Mouse (Mus musculus): ENCODE measurements around the gene Dock10.

Gene Dock10

DNA sequence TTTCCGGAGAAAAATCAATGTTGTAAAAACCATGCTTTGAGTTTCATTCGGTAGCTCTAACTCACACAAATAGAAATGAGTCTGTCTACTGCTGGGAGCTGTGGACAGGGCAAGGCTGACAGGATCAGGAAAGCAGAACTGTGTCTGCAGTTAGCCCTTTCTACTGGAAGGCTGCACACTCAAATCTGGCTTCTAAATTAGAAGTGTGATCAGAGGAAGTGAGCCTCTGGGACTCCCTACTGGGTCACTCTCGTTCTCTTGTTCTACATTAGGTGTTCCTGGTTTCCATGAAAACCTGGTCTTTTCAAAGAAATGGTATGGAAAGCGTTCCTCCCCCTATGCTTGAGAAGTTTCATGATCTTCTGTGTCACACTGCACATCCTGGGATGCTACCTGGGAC is 103.1 kb downstream of the Dock10 start:
- no peak for DNase-seq

DNA sequence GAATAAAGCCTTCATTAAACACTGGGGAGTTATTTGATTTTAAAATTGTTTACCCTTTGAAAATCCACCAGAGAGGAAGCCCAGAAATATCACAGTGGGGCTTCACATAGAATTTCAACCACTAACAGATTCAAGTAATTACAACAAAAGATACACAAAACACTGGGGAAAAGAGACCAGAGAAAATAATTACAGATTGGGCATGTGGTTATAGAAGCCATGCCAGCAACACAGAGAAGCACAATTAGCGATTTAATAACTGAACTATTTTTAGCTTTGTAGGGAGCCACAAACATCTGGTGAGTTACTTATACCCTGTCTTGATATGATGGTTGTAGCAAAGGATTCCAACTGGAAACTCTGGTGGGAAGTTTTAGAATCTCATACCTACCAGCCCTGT is 104.2 kb downstream of the Dock10 start:
- no peak for DNase-seq

DNA sequence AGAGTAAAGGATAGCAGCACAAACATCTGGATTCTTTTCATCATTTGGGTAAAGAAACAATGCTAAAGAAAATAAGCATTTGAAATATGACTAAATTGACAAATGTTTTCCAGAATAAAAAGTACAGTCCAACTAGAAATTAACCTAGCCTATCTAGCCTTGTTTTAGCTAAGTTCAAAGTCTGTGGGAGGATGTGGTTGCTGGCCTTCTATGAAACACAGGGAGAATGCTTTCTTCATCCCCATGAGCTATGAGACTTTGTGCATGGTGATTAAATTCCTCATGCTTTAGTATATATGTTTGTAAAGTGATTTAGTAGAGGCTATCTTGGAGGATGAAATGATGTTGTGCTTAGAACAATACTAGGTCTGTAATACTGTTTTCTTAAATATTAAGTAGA is 105.5 kb downstream of the Dock10 start:
- no peak for DNase-seq

DNA sequence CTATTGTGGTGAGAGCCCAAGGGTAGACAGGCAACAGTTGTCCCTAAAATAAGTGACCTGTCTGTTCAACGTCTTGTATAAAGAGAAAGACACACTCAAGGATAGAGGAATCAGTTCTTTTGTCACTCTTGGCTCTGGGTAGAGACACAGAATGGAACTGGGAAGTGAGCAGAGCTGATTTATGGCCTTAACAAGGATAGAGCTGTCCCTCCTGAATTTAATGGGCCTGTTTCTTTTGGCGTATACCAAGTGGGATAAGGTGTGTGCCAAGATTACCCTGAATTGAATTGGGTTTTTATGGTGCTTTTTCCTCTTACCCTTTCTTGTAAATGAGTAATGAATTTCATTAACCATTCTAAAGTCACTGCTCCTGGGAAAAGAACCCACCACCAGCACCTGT is 106.2 kb downstream of the Dock10 start:
- no peak for DNase-seq

DNA sequence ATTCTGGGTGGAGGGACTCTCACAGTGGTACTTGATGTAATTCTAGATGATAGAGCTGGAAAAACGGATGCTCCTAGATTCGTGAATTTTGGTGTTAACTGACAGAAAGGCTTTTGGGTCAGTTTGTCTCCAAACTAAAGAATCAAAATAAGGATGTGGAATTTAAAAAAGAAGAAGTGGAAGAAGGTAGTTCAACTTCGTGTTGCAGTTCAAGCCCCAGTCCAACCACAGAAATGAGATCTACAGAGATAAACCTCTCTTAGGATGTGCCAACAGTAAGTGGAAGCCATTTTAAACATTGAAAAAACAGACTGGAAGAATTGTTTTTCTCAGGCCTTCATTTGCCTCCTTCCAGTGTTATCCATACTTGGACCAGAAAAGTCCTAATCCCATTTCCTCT is 111.7 kb downstream of the Dock10 start:
- no peak for DNase-seq

DNA sequence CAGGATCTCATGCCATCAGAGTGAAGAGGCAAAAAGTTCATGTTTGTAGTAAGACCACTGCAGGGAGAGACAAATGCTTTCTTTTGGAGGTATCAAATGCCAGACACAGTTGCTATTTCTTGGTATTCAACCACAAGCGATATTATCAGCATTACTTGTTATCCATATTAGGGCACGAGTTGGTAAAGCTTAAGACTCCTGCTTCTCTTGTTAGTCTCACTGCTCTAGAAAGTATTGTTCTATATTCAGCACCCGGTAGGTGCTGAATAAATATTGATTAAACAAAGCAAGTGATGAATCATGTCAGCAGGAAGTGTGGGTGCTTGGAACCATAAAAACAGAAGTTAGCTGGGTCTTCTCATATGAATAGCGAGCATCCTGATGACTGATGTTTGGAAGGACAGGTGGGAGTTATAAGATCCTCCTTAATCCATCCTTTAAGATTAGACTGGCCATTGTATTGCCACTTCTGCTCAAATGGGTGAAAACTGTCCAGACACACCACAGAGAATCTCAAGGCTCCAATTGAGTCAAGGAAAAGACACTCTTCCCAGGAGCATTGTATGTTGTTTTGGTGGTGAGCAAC is 114.4 kb downstream of the Dock10 start:
- DNase-seq: no peak

DNA sequence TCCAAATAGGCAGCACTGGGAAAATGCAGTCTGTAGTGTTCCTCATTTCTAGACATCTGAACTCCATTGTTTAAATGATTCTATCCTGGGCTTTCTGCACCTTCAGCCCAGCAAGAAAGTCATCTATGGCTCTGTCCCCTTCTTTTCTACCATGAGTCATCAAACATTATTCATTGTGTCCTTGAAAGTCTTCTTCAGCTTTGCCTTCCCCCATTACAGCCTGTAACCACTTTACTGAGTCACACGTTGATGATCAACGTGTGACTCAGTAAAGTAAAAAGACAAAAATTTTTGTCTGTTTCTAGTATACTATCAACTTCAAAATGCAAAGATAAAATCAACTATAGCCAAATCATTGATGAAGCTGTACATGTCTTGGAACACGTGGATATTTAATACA is 116.5 kb downstream of the Dock10 start:
- no peak for DNase-seq

DNA sequence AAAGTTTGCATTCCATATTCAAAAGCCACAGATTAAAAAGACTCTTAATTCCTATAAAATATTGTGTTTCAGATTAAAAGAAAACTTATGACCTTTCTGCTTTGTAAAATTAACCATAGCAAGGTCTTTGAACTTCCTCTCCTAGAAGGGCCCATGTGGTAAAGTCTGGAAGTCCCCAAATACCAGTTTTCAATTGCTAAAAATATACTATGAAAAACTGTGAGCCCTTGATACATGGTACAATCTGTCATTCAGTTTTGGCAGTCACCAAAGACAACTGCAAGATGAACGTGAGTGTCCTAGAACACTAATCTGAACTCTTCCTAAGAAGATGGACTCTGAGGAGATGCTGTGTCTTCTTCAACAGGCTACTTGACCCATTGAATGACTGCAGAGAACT is 117.0 kb downstream of the Dock10 start:
- DNase-seq: no peak

DNA sequence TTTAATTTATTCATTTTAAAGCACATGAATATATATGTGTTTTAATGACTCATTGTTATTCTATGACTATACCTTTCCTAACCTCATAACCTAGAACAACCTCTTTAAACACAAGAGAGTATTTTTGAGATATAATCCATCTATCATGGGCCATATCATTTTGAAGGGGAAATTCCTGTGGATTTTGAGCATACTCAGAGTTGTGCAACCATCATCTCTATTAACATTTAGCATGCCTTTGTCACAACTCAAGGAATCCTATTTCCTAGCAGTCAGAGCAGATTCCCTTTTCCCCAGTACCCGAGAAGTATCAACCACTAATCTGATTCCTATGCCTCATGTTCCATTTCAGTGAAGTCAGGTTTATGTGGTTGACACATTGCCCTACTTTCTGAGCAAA is 118.8 kb downstream of the Dock10 start:
- DNase-seq: no peak

DNA sequence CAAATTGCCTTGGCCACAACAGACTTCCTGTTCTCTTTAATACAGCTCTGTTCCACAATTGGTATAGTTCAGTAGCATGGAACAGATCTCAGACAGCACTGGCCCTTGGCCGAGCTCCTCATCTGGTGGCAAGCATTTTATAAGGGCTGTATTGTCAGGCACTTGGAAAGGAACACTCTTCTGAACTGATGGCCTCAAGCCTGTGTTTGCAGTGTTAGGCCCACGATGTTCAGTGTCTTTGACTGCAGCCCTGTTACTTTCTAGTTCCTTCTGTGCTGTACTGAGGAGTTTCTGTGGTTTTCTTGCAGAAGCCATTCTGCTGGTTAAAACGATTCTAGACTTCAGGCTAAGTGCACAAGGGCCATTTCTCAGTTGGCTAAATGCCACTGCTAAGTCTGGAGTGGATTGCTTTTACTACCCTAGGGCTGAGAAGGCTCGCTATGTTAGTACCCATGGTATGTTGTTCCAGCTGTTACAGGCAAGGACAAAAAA is 121.1 kb downstream of the Dock10 start:
- DNase-seq: peak; percentile 3 to 6

DNA sequence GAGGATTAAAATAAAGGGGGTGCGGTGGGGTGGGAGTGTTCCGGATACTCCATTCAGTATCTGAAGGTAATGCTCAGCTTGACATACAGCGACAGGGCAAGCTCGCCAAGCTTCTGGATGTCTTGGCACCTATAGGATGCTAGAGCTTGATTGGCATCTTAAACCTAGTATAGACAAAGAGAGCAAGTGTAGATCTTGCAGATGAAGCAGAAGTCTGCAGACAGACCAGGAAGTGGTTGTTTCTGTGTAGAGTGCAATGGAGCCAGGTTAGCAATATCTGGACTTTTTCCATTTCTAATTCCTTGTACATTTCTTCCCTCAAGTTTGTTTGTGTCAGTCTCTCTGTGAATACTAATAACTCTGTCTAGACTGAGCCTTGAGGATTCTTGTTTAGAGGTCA is 122.5 kb downstream of the Dock10 start:
- DNase-seq: no peak

DNA sequence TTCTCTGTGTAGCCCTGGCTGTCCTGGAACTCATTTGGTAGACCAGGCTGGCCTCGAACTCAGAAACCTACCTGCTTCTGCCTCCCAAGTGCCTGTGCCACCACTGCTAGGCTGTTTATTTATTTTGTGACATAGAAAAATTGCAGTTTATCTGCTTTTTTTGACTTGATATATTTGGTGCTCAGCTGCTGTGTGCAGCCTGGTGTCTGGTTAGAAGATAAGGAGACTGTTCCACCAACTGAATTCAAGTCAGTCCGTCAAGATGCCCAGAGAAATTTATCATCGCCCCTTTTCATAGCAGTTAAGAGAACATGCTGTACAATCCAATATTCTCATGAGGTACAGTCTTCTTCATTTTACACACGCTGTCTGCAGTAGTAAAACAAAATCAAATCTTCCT is 124.8 kb downstream of the Dock10 start:
- no peak for DNase-seq

DNA sequence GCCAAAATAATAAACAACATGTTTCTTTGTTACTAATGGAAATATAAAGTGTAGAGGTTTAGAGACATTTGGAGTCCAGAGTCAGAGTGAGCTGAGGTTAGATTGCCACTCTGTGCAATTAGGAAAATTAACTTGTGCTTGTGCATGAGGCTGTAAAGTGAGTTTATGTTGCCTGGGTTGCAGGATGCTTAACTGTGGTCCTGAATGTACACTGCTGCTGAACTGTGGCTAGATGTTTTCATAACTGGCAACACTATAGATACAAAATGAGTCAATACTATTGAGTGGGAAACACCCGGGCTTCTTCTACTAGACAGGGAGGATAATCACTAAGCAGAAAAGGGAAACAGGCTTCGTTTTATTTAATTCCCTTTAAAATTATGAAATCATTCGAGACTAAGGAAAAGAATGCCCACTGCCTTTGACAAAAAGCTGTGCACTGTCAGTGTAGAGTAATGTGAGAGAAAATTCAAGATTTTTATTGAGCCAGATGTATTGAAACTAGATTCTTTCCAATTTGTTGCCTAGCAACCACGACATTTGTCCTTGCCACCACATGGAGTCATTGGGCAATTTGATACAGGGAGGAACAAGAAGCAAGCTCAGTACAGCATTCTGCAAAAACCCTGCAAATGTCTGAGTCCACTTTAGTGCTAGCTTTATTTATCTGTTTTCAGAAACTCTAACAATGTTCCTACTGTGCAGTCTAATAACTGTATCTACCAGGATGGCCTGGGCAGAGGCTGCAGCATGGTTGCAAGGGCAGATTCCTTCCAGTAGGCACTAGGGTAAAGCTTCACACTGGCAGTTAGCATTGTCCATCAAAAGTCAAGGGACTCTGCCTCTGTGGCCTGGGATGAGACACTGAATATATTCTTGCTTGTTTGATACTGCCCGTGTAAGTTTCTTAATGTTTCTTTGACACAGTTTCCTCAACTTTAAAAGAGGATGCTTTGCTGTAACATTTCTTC is 127.9 kb downstream of the Dock10 start:
- no peak for DNase-seq

DNA sequence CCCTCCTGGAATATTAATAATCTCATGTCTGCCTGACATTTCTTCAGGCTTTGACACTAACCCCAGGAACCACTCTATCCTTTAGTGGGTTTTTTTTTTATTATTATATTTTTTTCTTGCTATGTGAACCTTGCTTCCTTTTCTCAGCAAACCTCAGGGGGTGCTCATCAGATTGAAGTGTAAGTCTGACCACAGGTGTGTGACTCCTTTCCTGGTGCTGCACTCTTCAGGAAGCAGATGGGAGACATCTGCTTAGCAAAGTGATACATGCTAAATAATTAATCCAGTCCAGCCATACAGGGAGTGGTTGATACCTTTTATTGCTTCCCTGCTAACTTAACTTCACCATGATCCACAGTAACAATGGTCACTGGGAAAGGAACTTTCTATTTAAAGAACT is 130.3 kb downstream of the Dock10 start:
- no peak for DNase-seq

DNA sequence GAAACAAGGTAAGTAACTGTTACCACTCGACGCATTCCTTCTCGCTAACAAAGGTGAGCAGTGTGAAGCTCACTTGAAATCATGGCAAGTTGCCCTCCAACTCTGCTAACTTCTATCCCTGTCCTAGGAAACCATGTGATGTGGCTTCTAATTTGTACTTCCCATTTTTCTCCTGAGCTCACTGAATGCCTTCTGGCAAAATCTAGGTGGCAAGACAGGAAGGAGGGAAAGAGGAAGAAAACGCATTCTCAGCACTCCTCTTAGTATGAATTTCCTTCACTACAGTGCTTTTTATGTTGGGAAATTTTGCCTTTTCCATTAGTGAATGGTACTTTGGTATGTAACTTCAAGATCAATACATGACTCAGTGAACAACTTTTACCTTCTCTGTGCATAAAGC is 131.5 kb downstream of the Dock10 start:
- no peak for DNase-seq

DNA sequence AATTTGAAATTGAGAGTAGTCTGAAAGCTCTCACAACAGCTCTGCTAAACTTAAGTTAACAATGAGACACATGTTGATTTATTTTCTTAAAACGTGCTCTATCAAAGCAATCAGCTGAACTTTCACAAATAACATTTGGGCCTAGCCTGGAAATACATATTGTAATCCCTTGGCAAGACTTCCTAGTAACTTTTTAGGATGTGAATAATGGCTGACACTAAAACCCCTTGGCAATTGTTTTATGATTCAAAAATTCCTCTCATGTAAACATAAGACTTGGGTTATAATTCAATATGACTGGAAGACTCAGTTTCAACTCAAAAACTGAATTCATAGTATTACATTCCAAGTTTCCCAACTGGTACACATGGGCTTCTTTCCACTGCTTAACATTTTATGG is 133.0 kb downstream of the Dock10 start:
- no peak for DNase-seq

DNA sequence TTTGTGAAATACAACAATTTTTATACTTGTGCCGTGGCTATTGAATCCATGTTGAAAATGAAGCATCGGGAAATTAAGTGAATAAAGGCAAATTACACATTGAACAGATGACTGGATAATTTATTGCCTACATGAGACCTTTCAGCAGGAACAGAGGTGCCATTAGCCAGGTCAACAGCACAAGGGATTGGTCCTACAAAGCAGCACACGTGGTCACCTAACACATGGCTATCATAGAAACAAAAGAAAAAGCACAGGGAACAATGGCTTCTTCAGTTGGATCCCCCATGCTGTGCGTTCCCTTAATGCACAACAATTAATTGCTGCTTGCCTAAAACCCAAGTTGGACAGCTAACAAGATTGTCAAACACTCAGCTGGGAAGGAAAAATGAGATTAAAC is 133.8 kb downstream of the Dock10 start:
- DNase-seq: no peak

DNA sequence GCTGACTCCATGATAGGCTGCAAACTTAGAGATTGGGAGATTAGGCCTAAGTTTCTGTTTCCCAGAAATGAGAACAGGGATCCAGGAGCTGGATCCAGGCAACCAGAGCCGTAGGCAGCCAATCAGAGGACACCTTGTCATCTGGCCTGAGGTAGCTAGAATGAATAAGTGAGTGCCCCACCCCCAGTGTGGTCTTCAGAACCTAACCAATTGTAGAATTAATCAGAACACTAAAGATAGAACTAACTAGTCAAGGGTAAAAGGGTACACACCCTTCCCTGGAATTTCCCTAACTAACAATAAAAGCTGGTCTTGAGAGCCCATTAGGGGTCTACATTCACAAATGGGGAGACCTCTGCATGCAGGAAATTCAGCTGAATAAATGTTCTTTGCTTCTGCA is 135.7 kb downstream of the Dock10 start:
- DNase-seq: no peak

DNA sequence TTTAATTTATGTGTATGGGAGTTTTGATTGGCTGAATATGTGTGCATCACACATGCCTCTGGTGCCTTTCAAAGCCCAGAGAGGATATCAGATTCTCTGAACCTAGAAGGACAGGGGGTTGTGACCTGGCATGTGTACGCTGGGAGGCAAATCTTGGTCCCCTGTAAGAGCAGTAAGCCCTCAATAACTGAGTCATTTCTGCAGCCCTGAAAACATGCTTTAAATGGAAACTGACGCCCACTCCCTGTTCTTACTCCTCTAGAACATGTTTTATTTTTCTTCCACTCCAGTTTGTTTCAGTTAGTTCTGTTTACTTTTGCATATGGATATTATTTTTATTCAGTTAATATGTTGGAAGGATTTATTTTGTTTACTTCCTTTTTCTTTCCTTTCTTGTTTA is 139.2 kb downstream of the Dock10 start:
- no peak for DNase-seq

DNA sequence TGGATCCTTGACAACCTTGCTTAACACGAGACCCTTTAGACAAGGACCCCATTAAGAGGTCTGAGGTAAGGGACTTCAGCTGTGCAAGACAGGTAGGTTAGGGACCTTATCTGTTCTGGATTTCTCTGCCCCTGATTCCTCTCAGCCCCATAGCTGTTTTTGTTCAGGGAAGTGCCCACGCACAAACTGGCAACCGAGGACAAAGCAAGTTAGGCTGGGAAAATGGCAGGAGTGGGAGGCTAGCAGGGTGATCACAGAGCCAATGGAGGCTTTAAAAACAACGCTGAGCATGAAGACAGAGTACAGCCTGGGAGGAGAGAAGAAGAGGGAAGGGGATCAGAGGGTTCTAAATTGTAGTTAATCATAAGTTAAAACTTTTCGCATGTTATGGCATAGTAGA is 141.7 kb downstream of the Dock10 start:
- DNase-seq: no peak

DNA sequence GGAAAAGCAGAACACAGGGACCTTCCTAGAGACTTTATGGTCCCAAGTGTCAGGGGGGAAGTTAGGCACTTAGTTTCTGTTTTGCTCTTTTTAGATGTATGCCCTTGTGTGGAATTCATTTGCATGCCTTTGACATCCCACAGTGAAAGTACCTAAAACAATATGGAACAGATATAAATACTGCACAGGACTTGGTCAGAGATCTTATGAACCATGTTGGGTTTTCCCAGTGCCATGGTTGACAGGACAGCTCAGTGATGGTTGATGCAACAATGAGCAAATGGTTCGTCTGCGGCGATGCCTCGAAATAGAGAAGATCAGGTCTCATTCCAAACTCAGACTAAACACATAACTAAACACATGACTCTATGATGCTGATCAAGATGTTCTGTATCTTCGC is 143.6 kb downstream of the Dock10 start:
- no peak for DNase-seq

DNA sequence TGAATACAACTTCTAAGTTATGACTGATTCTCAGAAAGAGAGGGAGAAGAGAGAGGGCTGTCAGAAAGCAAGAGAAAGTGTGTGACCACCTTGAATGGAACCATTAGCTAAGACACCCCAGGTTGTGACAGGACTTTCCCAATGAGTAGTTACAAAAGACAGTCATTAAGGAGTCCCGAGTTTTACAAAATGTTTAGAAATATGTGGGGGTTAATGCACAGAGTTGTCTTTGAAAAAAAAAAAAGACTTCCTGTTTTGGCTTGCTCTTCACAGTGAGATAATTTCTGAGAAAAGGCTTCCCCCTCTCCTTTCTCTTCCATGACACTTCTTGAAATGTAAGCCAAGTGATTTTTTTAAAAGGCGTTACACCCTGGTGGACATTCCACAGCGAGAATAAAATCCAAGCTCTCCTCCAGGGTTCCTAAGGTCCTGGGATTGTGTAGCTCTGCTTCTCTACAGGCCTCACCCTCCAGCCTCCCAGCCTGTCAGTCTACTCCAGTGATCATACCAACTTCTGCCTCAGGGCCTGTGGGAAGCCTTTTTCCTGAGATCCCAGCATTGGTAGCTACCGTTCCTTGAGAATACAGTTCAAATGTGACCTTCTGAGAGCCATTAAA is 144.8 kb downstream of the Dock10 start:
- no peak for DNase-seq

DNA sequence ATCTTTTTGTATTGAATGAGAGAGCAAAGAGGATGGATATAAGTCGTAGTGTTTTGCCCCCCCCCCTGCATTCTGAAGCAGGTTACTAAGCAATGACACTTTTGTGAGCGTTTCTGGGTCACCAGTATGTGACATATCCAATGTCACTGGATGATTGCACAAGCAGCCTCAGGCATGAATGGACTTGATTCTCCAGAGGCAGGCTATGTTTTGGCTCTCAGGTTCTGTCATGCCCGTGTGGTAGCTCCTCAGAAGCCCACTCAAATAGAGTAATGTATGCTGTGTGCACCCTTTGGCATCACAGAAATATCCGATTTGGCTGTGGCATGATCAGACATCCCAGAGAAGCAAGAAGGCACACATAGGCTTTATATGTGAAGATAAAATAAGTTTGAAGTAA is 150.8 kb downstream of the Dock10 start:
- no peak for DNase-seq

Measured in cerebellum, postnatal 36 days (tissue).